Mouse (Mus musculus) 3134 (cell line): Measurements from ENCODE around the gene Xrra1.
"Not testable (repeated sequence)": the region's sequence is repeated elsewhere in the genome, so short reads cannot be mapped to it uniquely, and the experiment has no call there.

ENCODE experiments used
- DNase-seq: peaks from one replicate; pipeline ENCODE4 v3.0.0-alpha.2; 2011; ENCODE audit warnings: low spot score; ENCODE audit not compliant: insufficient read length; ENCODE audit errors: extremely low read depth

Gene Xrra1

DNA sequence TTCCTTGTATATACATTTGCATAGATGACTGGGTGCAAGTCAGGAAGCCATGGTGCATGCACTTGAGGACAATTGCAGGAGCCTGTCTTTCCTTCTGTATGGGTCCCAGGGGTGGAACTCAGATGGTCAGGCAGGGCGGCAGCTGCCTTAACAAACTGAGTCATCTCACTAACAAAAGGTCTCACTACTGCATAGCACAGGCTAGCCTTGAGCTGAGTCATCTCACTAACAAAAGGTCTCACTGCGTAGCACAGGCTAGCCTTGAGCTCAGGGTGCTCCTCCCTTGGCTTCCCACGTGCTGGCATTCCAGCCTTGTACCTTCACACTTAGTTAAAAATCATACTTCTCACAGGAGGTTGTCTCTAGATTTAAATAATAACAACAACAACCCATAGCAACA is 87.0 kb downstream of the Xrra1 start:
- DNase-seq, result no peak

DNA sequence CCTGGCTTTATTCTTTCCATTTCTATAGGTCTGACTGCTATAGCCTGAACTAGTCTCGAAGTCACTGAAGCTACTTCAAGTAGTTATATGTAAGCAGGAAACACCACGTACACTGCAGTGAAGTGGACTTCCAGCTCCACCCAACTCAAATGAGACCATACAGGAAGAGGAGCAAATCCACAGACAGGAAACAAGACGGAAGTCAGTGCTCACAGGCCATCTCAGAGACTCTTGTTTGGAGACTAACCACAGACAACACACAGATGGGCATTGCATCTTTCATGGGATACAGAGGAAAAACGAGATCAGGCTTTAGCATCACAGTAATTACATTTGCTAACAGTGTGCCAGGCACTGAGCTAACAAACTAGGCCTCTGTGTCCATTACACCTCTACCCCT is 87.4 kb downstream of the Xrra1 start:
- DNase-seq, result no peak

DNA sequence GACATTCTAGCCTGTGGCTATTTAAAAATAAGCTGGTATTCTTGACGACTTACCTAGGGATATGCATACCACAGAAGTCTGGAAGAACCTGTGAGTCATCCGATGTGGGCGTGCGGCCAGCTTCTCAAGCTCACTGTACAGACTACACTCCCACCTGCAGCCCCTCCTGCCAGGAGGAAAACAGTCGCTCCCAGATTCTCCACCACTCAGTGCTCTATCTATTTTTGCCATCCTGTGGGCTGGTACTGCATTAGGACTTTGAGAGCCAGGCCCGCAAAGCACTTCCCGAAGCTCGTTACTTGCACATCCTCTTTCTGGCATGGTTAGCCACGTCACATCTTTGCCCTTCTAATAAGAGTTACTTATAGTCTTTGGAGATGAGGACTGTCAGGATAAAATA is 88.4 kb downstream of the Xrra1 start:
- peak; percentile 14 for DNase-seq

DNA sequence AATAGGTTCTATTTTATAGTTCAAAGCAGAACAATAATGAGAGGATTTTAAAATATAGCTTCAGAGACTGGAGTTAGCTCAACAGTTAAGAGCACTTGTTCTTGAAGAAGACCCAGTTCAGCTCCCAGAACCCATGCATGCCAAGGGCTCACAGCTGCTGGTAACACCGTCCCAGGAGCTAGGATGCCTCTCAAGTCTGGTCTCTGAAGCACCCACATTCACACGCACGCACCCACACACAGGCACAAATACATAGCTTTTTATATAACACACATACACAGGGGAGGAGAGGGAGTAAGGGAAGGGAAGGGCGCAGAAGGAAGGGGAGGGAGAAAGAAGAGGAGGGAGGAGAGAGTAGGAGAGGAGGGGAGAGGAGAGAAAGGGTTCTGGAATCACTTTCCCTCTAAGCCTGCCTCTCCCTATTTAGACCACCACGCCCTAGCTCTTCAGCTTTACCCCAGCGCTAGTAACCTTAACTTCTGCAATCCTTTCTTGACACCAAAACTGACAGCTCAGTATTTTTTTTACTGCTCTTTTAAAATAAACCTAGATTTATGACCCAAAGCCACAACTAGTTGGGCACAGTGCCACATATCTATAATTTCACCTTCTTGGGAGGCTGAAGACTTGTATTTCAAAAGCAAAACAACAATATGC is 94.7 kb downstream of the Xrra1 start:
- DNase-seq, result no peak

DNA sequence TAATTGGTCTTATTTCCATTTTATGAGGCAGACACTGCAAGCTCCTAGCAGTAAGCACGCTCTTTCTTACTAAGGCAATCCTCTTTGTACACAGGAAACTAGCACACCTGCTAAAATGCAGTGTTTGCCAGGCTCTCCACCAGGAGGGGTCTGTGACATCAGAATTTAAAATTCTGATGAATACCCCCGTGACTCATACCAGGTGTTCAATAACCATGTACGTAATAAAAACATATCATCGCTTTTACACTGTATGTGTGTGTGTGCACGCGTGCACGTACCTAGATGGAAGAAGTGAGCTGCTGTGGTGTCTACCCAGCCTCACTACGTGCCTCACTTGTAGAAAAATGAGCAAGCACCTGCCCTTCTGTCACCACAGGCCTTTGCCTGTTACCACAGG is 95.3 kb downstream of the Xrra1 start:
- DNase-seq, result no peak

DNA sequence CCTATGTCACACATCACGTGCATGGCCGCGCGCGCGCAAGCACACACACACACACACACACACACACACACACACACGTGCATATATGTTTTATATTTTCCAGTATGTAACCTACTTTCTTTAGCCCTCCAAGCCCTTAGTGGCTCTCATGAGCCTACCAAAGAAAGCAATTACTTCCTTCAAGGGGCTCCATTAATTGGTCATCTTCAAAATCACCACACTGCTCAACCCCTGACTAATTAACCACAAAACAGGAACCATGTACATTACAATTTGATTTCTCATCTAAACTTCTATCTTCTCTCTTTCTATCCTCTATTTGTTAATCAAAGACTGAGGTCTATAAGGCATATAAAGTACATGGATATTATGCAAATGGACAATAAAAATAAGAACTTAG is 97.2 kb downstream of the Xrra1 start:
- no peak for DNase-seq

DNA sequence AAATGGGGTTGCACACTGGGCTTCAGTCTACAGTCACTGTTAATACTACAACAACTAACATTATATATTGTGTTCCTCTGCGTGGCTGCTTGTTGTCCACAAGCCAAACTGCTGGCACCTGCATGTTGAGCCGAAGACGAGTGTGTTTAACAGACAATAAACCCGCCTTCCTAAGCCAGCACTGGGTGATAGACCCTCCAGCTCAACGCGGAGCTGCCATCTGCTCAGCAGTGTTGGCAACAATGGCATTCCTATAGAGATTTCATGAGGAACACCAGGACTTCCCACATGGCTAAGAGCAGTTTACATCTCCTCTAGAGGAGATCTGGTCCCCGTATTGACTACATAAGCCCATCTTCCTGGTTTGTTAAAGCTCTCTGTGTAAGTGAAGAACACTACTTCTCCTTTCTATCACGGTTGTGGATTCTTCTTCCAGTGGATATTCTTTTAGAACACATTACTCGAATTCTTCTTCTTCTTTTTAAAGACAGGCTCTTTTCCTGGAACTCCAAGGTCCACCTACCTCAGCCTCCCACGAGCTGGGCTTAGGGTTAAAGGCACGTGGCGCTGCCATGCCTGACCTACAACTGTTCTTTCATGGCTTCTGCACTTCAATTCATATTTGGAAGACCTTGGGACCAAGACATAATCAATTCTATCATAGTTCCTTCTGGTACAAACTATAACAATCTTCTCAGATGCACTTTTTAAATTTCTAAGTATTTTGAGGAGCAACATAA is 98.5 kb downstream of the Xrra1 start:
- DNase-seq, result no peak

DNA sequence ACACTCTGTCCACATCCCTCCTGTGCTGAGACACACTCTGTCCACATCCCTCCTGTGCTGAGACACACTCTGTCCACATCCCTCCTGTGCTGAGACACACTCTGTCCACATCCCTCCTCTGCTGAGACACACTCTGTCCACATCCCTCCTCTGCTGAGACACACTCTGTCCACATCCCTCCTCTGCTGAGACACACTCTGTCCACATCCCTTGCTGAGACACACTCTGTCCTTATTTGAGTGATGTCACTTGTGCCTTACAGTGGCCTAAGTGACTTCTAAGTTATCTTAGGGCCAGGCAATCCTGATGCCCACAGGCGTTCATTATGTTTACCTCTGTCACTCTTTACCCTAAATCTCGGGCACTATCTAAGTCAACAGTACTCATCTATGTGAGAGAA is 101.7 kb downstream of the Xrra1 start:
- DNase-seq, result not testable (repeated sequence)

DNA sequence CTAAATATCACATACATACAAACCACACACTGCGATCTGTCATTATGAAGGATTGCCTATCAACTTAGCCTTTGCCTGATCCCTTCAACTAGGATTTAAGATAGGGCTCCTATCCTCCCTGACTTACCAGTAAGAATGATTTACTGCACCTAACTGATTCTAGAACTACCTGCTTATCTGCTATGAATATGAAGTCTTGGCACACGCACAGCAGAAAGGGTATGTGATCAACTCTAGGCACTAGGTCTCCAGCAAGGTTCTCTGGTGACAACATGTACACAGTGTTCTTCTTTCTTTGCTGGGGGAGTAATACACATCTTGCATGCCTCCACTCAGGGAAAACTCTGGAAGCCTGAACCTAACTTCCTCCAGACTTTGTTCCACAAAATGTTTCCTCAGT is 102.6 kb downstream of the Xrra1 start:
- DNase-seq, result no peak

DNA sequence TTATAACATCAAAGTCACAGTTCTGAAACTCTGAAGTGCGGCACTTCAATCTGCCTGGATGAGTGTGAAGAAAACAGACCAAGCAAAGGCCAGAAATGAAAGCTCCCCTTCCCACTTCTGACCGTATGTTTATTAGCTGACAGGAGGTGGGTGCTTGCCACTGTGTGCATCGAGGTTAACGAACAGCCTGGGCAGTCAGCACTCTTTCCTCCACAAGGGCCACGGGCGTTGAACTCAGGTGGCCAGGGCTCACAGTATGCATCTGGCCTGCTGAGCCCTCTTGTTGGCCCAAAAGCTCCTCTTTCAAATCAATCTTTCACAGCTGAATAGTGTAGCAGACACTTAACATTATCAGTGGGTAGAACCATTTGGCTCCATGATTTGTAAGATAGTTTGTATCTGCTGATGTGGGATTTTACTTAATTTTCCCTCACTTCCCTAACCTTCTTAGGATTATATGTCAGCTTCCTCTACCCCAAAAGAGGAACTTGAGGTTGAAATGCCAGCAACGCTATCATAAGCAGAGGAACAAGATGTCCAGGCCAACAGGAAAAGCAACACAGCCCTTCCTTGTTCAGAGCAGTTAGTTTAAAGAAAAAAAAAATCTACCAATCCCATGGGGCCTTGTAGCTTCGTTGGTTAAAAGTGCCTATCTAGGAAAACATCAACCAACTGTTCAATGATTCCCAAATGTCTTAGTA is 103.8 kb downstream of the Xrra1 start:
- no peak for DNase-seq

DNA sequence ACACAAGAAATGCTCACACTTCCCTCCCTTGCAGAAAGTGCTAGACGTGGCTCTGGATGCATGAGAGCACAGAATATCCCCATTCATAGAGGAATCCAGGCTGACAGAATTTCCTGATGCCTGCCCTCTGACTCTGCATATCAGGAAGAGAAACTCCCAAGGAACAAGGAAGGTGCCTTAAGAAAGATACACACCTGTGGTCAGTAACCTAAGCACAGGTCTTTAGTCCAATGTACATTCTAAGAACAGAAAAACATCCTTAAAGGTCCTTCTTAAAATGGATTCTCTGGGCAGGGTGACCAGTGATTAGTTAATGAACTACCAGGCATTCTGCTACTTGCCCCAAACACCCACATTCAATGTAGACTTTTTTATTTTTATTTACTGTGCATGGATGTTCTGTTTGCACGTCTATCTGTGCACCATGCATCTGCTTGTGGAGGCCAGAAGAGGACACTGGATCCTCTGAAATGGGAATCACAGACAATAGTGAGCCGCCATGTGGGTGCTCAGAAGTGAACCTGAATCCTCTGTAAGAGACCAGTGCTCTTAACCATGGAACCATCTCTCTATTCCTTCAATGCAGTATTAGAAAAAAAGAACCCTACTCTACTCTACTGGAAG is 104.4 kb downstream of the Xrra1 start:
- DNase-seq, result no peak

DNA sequence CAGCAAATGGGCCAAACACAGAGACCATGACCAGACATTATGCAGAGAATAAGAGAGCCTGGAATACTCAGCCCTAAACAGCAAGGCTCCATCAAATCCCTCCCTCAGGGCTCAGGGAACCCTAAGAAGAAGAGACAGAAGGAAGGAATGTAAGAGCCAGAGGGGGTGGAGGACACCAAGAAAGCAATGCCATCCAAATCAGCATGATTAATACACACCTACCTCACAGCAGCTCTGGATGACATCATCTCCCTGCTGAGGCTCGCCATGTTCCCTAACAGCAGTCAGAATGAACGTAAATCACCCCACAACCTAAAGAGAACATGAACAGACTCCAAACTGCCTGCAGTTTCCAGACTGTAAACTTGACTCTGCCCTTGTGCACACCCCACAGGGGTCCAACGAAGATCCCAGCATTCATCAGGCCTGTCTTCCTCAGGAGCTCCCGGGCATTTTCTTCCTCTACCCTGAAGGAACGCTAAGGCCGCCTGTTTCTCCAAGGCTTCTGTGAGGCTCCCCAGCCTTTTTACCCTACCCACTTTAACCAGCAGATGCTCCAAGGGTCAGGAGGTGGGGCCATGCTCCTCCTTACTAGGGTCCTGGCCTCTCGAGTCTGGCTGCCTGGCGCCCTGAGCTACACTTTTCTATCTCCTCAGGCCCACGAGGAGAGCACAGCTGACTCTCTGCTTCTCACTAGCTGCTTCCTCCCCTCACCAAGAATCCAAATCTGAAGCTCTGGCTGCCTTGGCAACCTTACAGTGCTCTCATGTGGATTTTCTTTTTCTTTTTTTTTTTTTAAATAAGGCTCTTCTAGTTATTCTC is 106.3 kb downstream of the Xrra1 start:
- no peak for DNase-seq

DNA sequence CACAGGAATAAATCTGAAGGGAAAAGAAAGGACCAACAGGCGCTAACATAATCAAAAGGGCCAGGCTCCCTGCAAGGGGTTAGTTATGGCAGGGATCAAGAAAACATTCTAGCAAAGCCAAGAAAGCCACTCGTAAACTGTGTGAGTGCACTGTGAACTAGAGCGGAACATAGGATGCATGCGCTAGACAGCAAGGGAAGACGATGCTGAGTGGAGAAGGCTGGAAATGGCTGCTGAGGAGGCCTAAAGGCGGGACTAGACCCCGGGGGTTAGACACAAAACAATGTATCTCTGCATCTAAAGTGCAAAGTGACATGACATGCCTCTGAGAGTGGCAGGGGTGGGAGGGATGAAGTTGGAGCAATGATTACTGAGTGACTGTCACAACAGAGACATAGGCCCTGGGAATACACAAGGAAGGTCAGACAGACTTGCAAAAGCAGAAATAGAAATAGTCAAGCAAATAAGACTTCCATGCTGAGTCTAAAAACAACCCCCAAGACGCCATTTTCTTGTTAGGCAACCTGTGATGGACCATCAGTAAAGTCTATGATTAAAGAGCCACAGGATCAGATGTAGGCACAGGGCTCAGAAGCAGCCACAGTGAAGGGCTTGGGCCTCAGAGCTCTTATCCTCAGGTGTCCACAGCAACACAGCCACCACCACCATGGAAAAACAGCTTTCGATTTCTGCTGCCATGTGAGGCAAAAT is 107.2 kb downstream of the Xrra1 start:
- no peak for DNase-seq
